Mouse (Mus musculus): ENCODE measurements around the gene Tbx21. TPM values are rescaled to one million over a fixed set of nuclear protein-coding genes. Genes with fewer than 3 reads are reported as not detected.

The Tbx21 gene
- total RNA-seq, 1 experiment from 2014 or later: 0.45 TPM

- ATAC-seq (replicated peaks in 1 of 2; ENCODE audit: insufficient read depth in 1 of 2, low FRiP score in 2 of 2, low TSS enrichment in 1 of 2, low read depth in 1 of 2, poor library complexity in 2 of 2, severe bottlenecking in 2 of 2): peak in 1 of 2 experiments; percentile 33; a peak in 3 of 4 replicates
Measured at GRCm38 (mm10) chr11:97103163-97104090, 11.7 kb downstream of the Tbx21 start.

GRCm38 (mm10) chr11:97101722-97102121 lies 13.4 kb downstream of the Tbx21 start:
- peak; percentile 74 to 82 for ATAC-seq (replicated peaks in 1 of 2; ENCODE audit: insufficient read depth in 1 of 2, low FRiP score in 2 of 2, low TSS enrichment in 1 of 2, low read depth in 1 of 2, poor library complexity in 2 of 2, severe bottlenecking in 2 of 2)

- 0 out of 4 replicates have a peak, but pooled peaks of 1 of the 2 experiments have one; percentile 11 for ATAC-seq (replicated peaks in 1 of 2; ENCODE audit: insufficient read depth in 1 of 2, low FRiP score in 2 of 2, low TSS enrichment in 1 of 2, low read depth in 1 of 2, poor library complexity in 2 of 2, severe bottlenecking in 2 of 2)
Measured at GRCm38 (mm10) chr11:97098791-97099190, 16.3 kb downstream of the Tbx21 start.

GRCm38 (mm10) chr11:97094600-97094999 lies 20.5 kb downstream of the Tbx21 start:
- no peak for ATAC-seq (replicated peaks in 1 of 2; ENCODE audit: insufficient read depth in 1 of 2, low FRiP score in 2 of 2, low TSS enrichment in 1 of 2, low read depth in 1 of 2, poor library complexity in 2 of 2, severe bottlenecking in 2 of 2)

- ATAC-seq (replicated peaks in 1 of 2; ENCODE audit: insufficient read depth in 1 of 2, low FRiP score in 2 of 2, low TSS enrichment in 1 of 2, low read depth in 1 of 2, poor library complexity in 2 of 2, severe bottlenecking in 2 of 2): no peak
Measured at GRCm38 (mm10) chr11:97086365-97086764, 28.8 kb downstream of the Tbx21 start.

GRCm38 (mm10) chr11:97084821-97085505 lies 30.2 kb downstream of the Tbx21 start:
- ATAC-seq (replicated peaks in 1 of 2; ENCODE audit: insufficient read depth in 1 of 2, low FRiP score in 2 of 2, low TSS enrichment in 1 of 2, low read depth in 1 of 2, poor library complexity in 2 of 2, severe bottlenecking in 2 of 2): no peak

- ATAC-seq (replicated peaks in 1 of 2; ENCODE audit: insufficient read depth in 1 of 2, low FRiP score in 2 of 2, low TSS enrichment in 1 of 2, low read depth in 1 of 2, poor library complexity in 2 of 2, severe bottlenecking in 2 of 2): no peak; a peak in 1 of 4 replicates
Measured at GRCm38 (mm10) chr11:97083401-97084140, 31.6 kb downstream of the Tbx21 start.

GRCm38 (mm10) chr11:97082977-97083376 lies 32.2 kb downstream of the Tbx21 start:
- peak; percentile 53 to 67; a peak in 3 of 4 replicates for ATAC-seq (replicated peaks in 1 of 2; ENCODE audit: insufficient read depth in 1 of 2, low FRiP score in 2 of 2, low TSS enrichment in 1 of 2, low read depth in 1 of 2, poor library complexity in 2 of 2, severe bottlenecking in 2 of 2)

GRCm38 (mm10) chr11:97080291-97080690 lies 34.8 kb downstream of the Tbx21 start:
- ATAC-seq (replicated peaks in 1 of 2; ENCODE audit: insufficient read depth in 1 of 2, low FRiP score in 2 of 2, low TSS enrichment in 1 of 2, low read depth in 1 of 2, poor library complexity in 2 of 2, severe bottlenecking in 2 of 2): no peak

GRCm38 (mm10) chr11:97078751-97079150 lies 36.4 kb downstream of the Tbx21 start:
- ATAC-seq (replicated peaks in 1 of 2; ENCODE audit: insufficient read depth in 1 of 2, low FRiP score in 2 of 2, low TSS enrichment in 1 of 2, low read depth in 1 of 2, poor library complexity in 2 of 2, severe bottlenecking in 2 of 2): no peak

- ATAC-seq (replicated peaks in 1 of 2; ENCODE audit: insufficient read depth in 1 of 2, low FRiP score in 2 of 2, low TSS enrichment in 1 of 2, low read depth in 1 of 2, poor library complexity in 2 of 2, severe bottlenecking in 2 of 2): no peak
Measured at GRCm38 (mm10) chr11:97074235-97074634, 40.9 kb downstream of the Tbx21 start.

GRCm38 (mm10) chr11:97072533-97072932 lies 42.6 kb downstream of the Tbx21 start:
- peak; percentile 39 to 71; a peak in 3 of 4 replicates for ATAC-seq (replicated peaks in 1 of 2; ENCODE audit: insufficient read depth in 1 of 2, low FRiP score in 2 of 2, low TSS enrichment in 1 of 2, low read depth in 1 of 2, poor library complexity in 2 of 2, severe bottlenecking in 2 of 2)

GRCm38 (mm10) chr11:97071129-97071528 lies 44.0 kb downstream of the Tbx21 start:
- ATAC-seq (replicated peaks in 1 of 2; ENCODE audit: insufficient read depth in 1 of 2, low FRiP score in 2 of 2, low TSS enrichment in 1 of 2, low read depth in 1 of 2, poor library complexity in 2 of 2, severe bottlenecking in 2 of 2): no peak

GRCm38 (mm10) chr11:97069770-97070169 lies 45.4 kb downstream of the Tbx21 start:
- ATAC-seq (replicated peaks in 1 of 2; ENCODE audit: insufficient read depth in 1 of 2, low FRiP score in 2 of 2, low TSS enrichment in 1 of 2, low read depth in 1 of 2, poor library complexity in 2 of 2, severe bottlenecking in 2 of 2): no peak

- ATAC-seq (replicated peaks in 1 of 2; ENCODE audit: insufficient read depth in 1 of 2, low FRiP score in 2 of 2, low TSS enrichment in 1 of 2, low read depth in 1 of 2, poor library complexity in 2 of 2, severe bottlenecking in 2 of 2): no peak
Measured at GRCm38 (mm10) chr11:97069333-97069732, 45.8 kb downstream of the Tbx21 start.

- no peak for ATAC-seq (replicated peaks in 1 of 2; ENCODE audit: insufficient read depth in 1 of 2, low FRiP score in 2 of 2, low TSS enrichment in 1 of 2, low read depth in 1 of 2, poor library complexity in 2 of 2, severe bottlenecking in 2 of 2)
Measured at GRCm38 (mm10) chr11:97066656-97067360, 48.3 kb downstream of the Tbx21 start.

Measured in hematopoietic stem cell, adult 5-6 weeks (primary cell).